Mouse (Mus musculus) stomach, postnatal 0 days (tissue): ENCODE measurements around the gene 2010003K11Rik.

Source experiments
- CTCF ChIP-seq: IDR thresholded peaks from 2 replicates; pipeline ENCODE4 v1.5.1; 2016; ENCODE audit warnings: antibody characterized with exemption, low read depth, mild to moderate bottlenecking, moderate library complexity
- EP300 ChIP-seq: optimal IDR thresholded peaks from 2 replicates; pipeline ENCODE3; 2016; ENCODE audit warnings: antibody characterized with exemption

DNA sequence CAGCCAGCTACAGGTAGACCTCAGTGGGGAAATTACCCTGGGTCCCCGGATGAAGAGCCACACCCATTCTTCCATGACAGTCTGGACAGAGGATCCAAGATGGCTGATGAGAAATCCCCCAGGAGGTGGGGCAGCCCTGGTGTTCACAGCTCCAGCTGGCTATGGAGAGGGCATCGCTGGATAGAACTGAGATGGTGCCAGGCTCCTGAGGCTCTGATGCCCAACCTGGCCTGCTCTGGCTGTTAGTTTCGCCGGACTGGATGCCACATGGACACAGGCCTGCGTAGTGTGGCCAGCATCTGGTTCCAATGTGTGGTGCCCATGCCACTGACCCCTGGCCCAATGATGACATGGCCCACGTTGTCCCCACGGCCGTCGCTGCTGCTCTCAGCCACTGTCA lies 50.9 kb downstream of the 2010003K11Rik start:
- no peak for TF ChIP-seq CTCF
- TF ChIP-seq EP300 = no peak
